Mouse (Mus musculus) Patski (cell line): Measurements from ENCODE around the gene Eif3g. TPM values are rescaled to one million over a fixed set of nuclear protein-coding genes. Genes with fewer than 3 reads are reported as not detected.

ENCODE experiments used
- ATAC-seq: fragments of 100-300 bp; one replicate; pipeline ENCODE4 v1.8.0; 2021
- CTCF ChIA-PET: fragments of 350-600 bp; sonication (Branson Sonifier 250); formaldehyde crosslinking; loops from one replicate; lab custom pipeline; 2022; ENCODE audit warnings: inconsistent platforms; lab: Charles Lee
- POLR2A ChIA-PET: fragments of 350-600 bp; sonication (Branson Sonifier 250); formaldehyde crosslinking; loops from one replicate; lab custom pipeline; 2022; ENCODE audit warnings: antibody characterized with exemption, inconsistent platforms; lab: Charles Lee
- DNase-seq: peaks from one replicate; pipeline ENCODE4 v3.0.0-alpha.2; 2011; ENCODE audit warnings: low read depth, low spot score
- H3K27me3 ChIP-seq: fragments of 371-371 bp; one replicate; pipeline ENCODE4 v1.5.1; 2021
- CTCF ChIP-seq: fragments of 100-300 bp; IDR thresholded peaks from one replicate; pipeline ENCODE4 v1.5.1; 2021
- in situ Hi-C: fragments of 300-500 bp; cut with MboI; formaldehyde crosslinking; loops from 3 replicates; pipeline ENCODE4 v1.11.1; 2018; ENCODE audit warnings: low pct_unique_long_range_greater_than_20kb, mixed read lengths
- polyA plus RNA-seq: library from polyadenylated mRNA; unstranded; gene quantifications from one replicate; pipeline ENCODE4 v1.2.3, GENCODE M21; 2021

Gene Eif3g
- polyA plus RNA-seq, result 172 TPM

GRCm38 (mm10) chr9:20898511-20899073, at the start of gene Eif3g:
TSS of gene Eif3g (minus strand) at chr9:20898623.
- ChIA-PET CTCF (interaction anchor here (0.7 to 2.5 kb wide), 21 partner anchors 9 to 262 kb away, joined by 3 to 17 read pairs (median 4); partner anchors contain the start of genes Angptl6, Icam5, Mrpl4 and Ppan), POLR2A (interaction anchor here (0.6 to 1.1 kb wide), 6 partner anchors 10 to 132 kb away, joined by 3 to 7 read pairs (median 4); partner anchors contain the start of gene Ppan)
- DNase-seq, result peak; percentile 33
- in situ Hi-C loops, result no loop called here
- H3K27me3 ChIP-seq, result no peaks in the 10 kb centered on the region
- ATAC-seq, result peak; percentile 79
- TF ChIP-seq CTCF, result no peak

- no peaks in the 10 kb centered on the region for H3K27me3 ChIP-seq
- ChIA-PET CTCF (interaction anchor here (0.6 to 4.0 kb wide), 3 partner anchors 47 to 52 kb away, joined by 3 to 29 read pairs (median 3); no protein-coding TSS in a partner anchor), POLR2A (no interaction called here)
- DNase-seq (no peak), ATAC-seq (no peak)
- no peak for TF ChIP-seq CTCF
- in situ Hi-C loops, result loop anchor here (5.0 kb wide), 1 partner anchor 56 kb away; the partner anchor contains the start of gene Mrpl4
Measured at GRCm38 (mm10) chr9:20946066-20946880, 47.9 kb upstream of the Eif3g start.

- no peak for TF ChIP-seq CTCF
- H3K27me3 ChIP-seq, result no peaks in the 10 kb centered on the region
- peak; percentile 36 for ATAC-seq
- CTCF ChIA-PET, result interaction anchor here (1.3 to 4.0 kb wide), 5 partner anchors 12 to 67 kb away, joined by 4 to 29 read pairs (median 7); partner anchors contain the start of gene Eif3g
- POLR2A ChIA-PET, result interaction anchor here (1.2 kb wide), 1 partner anchor 8 kb away, joined by 5 read pairs; no protein-coding TSS in a partner anchor
- in situ Hi-C loops, result loop anchor here (5.0 kb wide), 1 partner anchor 57 kb away; the partner anchor contains the start of gene Mrpl4
- DNase-seq, result no peak
Measured at GRCm38 (mm10) chr9:20944697-20945370, 46.4 kb upstream of the Eif3g start.

DNA sequence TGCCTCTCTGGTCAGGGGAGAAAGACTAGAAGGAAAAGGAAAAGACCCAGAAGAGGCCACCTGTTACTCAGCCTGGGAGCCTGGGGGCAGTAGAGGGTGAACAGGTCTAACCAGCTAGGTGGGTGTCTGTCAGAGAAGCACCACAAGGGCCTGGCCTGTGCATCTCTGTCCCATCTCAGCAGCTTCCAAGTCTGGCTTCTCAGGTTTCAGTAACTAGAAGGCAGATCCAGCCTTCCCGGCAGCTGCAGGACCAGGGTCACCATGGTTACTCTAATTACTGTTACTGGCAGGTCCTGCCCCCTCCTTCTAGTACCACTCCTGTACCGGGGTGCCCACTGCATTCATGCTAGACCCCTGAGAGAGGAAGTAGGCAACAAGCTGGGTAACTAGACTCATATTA, 45.5 kb upstream of the Eif3g start:
- DNase-seq (no peak), ATAC-seq (peak; percentile 7)
- in situ Hi-C loops, result no loop called here
- TF ChIP-seq CTCF, result no peak
- ChIA-PET CTCF (interaction anchor here (1.0 to 4.0 kb wide), 10 partner anchors 10 to 66 kb away, joined by 3 to 29 read pairs (median 6); partner anchors contain the start of gene Eif3g), POLR2A (interaction anchor here (1.2 to 1.4 kb wide), 2 partner anchors 9 to 59 kb away, joined by 3 to 5 read pairs; no protein-coding TSS in a partner anchor)
- H3K27me3 ChIP-seq, result no peaks in the 10 kb centered on the region

GRCm38 (mm10) chr9:20943396-20943795, 45.0 kb upstream of the Eif3g start:
- DNase-seq (no peak), ATAC-seq (peak; percentile 79)
- in situ Hi-C loops, result no loop called here
- TF ChIP-seq CTCF, result no peak
- ChIA-PET POLR2A (interaction anchor here (1.0 to 1.4 kb wide), 3 partner anchors 9 to 60 kb away, joined by 3 to 5 read pairs (median 3); no protein-coding TSS in a partner anchor), CTCF (interaction anchor here (0.8 to 4.0 kb wide), 11 partner anchors 8 to 86 kb away, joined by 3 to 29 read pairs (median 5); partner anchors contain the start of genes Eif3g and Icam4)
- H3K27me3 ChIP-seq, result no peaks in the 10 kb centered on the region

- TF ChIP-seq CTCF, result no peak
- in situ Hi-C loops, result no loop called here
- ATAC-seq (no peak), DNase-seq (no peak)
- ChIA-PET CTCF (interaction anchor here (0.6 kb wide), 1 partner anchor 24 kb away, joined by 3 read pairs; no protein-coding TSS in a partner anchor), POLR2A (no interaction called here)
- no peaks in the 10 kb centered on the region for H3K27me3 ChIP-seq
Measured at GRCm38 (mm10) chr9:20923258-20923657, 24.8 kb upstream of the Eif3g start.

- CTCF ChIA-PET, result interaction anchor here (0.8 to 2.4 kb wide), 11 partner anchors 9 to 82 kb away, joined by 3 to 15 read pairs (median 3); no protein-coding TSS in a partner anchor
- ATAC-seq (no peak), DNase-seq (no peak)
- POLR2A ChIA-PET, result no interaction called here
- TF ChIP-seq CTCF, result no peak
- no peaks in the 10 kb centered on the region for H3K27me3 ChIP-seq
- in situ Hi-C loops, result no loop called here
Measured at GRCm38 (mm10) chr9:20916160-20916559, 17.7 kb upstream of the Eif3g start.

GRCm38 (mm10) chr9:20909948-20910347, 11.5 kb upstream of the Eif3g start:
- TF ChIP-seq CTCF, result no peak
- no peak for DNase-seq
- POLR2A ChIA-PET, result no interaction called here
- H3K27me3 ChIP-seq, result no peaks in the 10 kb centered on the region
- ATAC-seq, result no peak
- in situ Hi-C loops, result loop anchor here (5.0 to 10.0 kb wide), 2 partner anchors 92 to 225 kb away; partner anchors contain the start of genes Mrpl4 and Tyk2
- CTCF ChIA-PET, result interaction anchor here (2.0 to 3.7 kb wide), 2 partner anchors 9 to 11 kb away, joined by 12 to 16 read pairs; partner anchors contain the start of gene Eif3g

DNA sequence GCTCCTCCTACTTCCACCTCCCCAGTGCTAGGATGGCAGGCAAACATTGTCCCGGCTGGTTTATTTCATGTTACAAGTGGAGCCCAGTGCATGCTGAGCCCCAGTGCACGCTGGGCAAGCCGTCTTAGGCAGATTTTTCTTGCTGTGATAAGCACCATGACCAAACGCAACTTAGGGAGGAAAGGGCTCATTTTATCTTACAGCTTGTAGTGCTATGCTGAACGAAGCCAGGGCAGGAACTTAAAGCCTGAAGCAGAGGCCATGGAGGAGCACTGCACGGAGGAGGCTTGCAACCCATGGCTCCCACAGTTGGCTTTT, 3.7 kb upstream of the Eif3g start:
- ChIA-PET POLR2A (interaction anchor here (1.3 kb wide), 1 partner anchor 49 kb away, joined by 4 read pairs; no protein-coding TSS in a partner anchor), CTCF (interaction anchor here (0.8 to 3.1 kb wide), 8 partner anchors 9 to 235 kb away, joined by 3 to 21 read pairs (median 5); no protein-coding TSS in a partner anchor)
- DNase-seq (no peak), ATAC-seq (no peak)
- no peak for TF ChIP-seq CTCF
- in situ Hi-C loops, result loop anchor here (10.0 kb wide), 1 partner anchor 233 kb away; the partner anchor contains the start of gene Tyk2
- H3K27me3 ChIP-seq, result no peaks in the 10 kb centered on the region
